Mouse (Mus musculus) liver, embryonic 14.5 days (tissue): Measurements from ENCODE around the gene Olfr294.

Source experiments
- CTCF ChIP-seq: IDR thresholded peaks from 2 replicates; pipeline ENCODE4 v1.5.1; 2016; ENCODE audit warnings: antibody characterized with exemption, low read depth, control low read depth
- EP300 ChIP-seq: IDR thresholded peaks from 2 replicates; pipeline ENCODE4 v1.6.1; 2016; ENCODE audit warnings: antibody characterized with exemption, low read depth

DNA sequence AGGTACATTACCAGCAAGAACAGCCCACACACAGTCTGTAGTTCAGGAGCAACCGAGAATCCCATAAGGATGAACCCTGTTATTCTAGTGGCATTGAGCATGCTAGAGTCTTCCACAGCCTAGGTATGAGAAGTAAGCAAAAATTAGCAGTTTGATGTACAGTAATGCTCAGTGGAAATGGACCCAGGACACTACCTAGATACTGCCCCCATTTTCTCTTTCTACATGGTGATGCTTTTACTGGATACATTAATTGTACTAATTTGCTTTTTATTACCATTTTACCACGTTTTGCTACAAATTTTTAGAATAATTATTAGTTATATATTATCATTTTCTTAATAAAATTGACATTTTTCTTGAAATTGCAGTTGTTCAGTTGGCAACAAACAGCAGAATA, at the start of gene Olfr294:
- TF ChIP-seq CTCF (no peak), EP300 (no peak)
